Mouse (Mus musculus): Measurements from ENCODE around the gene Naaa.

DNA sequence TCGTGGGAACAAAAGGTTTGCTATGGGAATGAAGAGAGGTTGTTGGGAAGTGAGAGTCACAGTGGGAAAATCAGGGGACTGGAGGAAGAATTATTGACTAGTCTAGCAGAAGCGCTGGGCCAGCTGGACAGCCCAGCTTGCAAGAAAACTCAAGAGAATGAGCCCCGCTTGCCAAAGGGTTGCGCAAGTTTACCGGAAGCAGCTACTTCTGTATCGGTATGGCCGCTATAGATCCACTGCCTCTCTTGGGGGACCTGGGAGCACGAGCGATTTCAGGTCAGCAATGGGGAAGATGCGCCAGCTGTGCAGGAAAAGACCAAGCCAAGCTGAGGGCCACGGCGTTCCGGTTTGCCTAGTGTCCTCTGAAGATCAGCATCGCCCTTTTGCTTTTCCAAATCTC is 40.6 kb upstream of the Naaa start:
- TF ChIP-seq CTCF (IDR thresholded peaks at IDR 0.05; ENCODE audit: insufficient read depth, low read depth, low read length) (no peak), POLR2A (IDR thresholded peaks at IDR 0.05; ENCODE audit: insufficient read depth, low read depth, low read length) (no peak)
